Mouse (Mus musculus) brain, embryonic 14.5 days (tissue): ENCODE data around the gene Ndrg3. TPM values are rescaled to one million over a fixed set of nuclear protein-coding genes. Genes with fewer than 3 reads are reported as not detected.
A peak's percentile ranks its signal among the peaks of the same experiment; 100 is the strongest.

Experiments
- DNase-seq: peaks from one replicate; pipeline ENCODE4 v3.0.0-alpha.2; 2011; ENCODE audit warnings: low read depth
- CTCF ChIP-seq: fragments of 200-500 bp; IDR thresholded peaks from 2 replicates; pipeline ENCODE4 v1.5.1; 2012; ENCODE audit warnings: inconsistent platforms, mild to moderate bottlenecking, moderate library complexity, borderline replicate concordance; ENCODE audit not compliant: insufficient read depth, insufficient read length; ENCODE audit errors: extremely low read depth
- POLR2A ChIP-seq: fragments of 200-500 bp; IDR thresholded peaks from 2 replicates; pipeline ENCODE4 v1.6.1; 2012; ENCODE audit warnings: mild to moderate bottlenecking, inconsistent platforms, borderline replicate concordance; ENCODE audit not compliant: poor library complexity, insufficient read depth, insufficient read length, severe bottlenecking; ENCODE audit errors: extremely low read depth
- polyA plus RNA-seq: library from polyadenylated mRNA; depleted of rRNA; stranded (reverse); fragments of >200 nt; gene quantifications from 2 replicates; pipeline ENCODE4 v1.2.3, GENCODE M21; 2012

The Ndrg3 gene
- polyA plus RNA-seq, 1 experiment, result 123 TPM

- DNase-seq, result no peak
- TF ChIP-seq CTCF (no peak), POLR2A (no peak)
Measured at GRCm38 (mm10) chr2:156987316-156987715, 4.5 kb downstream of the Ndrg3 start.

DNA sequence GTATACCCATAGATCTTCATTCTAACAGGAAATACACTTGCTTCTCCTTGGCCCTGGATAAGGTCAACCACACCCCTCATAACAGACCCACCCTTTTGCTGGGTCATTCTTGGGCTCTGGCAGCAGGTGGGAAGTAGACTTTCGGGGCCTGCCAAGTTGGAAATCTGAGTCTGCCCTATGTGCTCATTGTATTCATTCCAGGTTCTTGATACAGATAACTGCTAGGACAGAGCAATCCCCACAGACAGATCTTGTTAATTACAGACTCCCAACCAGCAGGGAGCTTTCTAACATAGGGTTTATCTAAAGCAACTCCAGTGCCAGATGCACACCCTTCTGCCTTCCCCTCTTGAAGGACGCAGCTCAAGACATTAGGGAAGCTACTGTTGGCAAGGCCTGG, 9.0 kb downstream of the Ndrg3 start:
- TF ChIP-seq POLR2A, result no peak
- no peak for TF ChIP-seq CTCF
- peak; percentile 27 for DNase-seq

GRCm38 (mm10) chr2:156981291-156981690, 10.6 kb downstream of the Ndrg3 start:
- no peak for DNase-seq
- no peak for TF ChIP-seq POLR2A
- TF ChIP-seq CTCF, result no peak

DNA sequence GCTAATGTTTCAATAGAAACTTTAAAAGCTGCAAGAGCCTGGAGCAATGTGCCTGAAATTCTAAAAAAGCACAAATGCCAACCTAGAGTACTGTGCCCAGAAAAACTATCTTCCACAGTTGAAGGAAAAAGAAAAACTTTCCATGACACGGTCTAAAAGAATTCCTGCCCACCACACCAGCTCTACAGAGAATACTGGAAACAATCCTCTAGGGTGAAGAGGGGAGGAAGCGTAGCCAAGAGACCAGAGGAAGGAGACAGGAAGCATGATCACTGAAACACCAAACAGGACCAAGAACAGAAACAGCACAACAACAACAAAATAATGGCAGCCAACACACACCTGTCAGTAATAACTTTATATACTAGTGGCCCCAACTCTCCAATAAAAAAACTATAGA, 11.8 kb downstream of the Ndrg3 start:
- DNase-seq, result no peak

GRCm38 (mm10) chr2:156976711-156977110, 15.1 kb downstream of the Ndrg3 start:
- peak; percentile 52 for DNase-seq
- TF ChIP-seq CTCF (no peak), POLR2A (no peak)

More for the DNA sequence above, 11.8 kb downstream of the Ndrg3 start:
- TF ChIP-seq POLR2A (no peak), CTCF (no peak)

DNA sequence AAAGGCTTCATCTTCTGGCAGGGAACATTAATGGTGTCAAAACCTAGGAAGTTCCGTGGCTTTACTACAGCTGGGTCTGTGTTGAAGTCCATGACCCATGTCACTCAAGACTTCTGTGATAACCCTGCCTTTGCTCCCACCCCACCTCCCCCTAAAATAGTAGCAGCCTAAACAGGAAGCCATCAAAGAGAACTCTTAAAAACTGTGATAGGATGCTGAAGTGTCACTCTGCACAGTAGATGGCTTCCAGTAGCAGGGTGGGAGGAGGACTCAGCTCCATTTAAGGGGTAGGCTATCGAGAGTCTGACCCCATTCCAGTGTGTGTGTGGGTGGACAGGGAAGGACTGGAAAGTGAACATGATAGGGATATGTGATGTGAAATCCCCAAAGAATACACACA, 16.9 kb downstream of the Ndrg3 start:
- DNase-seq, result no peak
- TF ChIP-seq CTCF (no peak), POLR2A (no peak)

GRCm38 (mm10) chr2:156973316-156974100, 18.3 kb downstream of the Ndrg3 start:
- TF ChIP-seq CTCF, result no peak
- TF ChIP-seq POLR2A, result no peak
- no peak for DNase-seq

DNA sequence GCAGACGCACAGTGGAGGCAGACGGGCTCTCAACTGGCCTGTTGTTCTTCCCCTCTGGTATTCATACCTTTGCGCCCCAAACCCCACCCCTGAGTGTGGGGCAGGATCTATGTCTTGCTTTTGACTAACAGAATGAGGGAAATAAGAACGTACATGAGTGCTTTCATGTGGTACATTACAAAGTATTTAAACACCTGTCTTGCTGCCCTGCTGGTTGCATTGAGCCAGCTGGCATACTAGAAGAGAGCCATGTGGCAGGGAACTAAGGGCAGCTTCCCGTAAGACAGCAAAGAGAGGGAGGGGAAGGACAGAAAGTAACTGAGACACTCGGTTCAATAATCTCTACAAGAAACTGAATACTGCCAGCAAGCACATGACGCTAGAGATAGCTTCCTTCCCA, 21.6 kb downstream of the Ndrg3 start:
- TF ChIP-seq POLR2A (no peak), CTCF (no peak)

DNA sequence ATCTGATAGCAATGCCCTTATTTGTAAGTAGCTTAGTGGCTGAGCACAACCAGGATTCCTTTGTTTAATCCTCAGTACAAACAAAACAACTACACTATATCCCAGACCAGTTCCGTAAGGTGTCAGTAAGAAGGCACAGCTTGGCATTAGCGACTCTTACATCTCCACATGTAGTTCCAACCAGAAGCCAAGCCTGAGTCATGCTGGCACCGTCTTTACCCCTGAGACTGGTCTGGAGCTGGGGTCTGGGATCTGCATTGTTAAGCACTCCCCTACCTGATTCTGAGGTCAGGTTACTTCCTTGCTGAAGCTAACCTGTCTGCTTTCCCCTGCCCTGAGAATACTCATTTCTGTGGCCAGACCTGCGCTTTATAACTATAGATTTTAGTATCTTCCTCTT, 23.4 kb downstream of the Ndrg3 start:
- DNase-seq, result no peak
- TF ChIP-seq POLR2A, result no peak
- TF ChIP-seq CTCF, result no peak

More for the DNA sequence above, 21.6 kb downstream of the Ndrg3 start:
- peak; percentile 13 for DNase-seq

- TF ChIP-seq POLR2A, result no peak
- no peak for TF ChIP-seq CTCF
Measured at GRCm38 (mm10) chr2:156967388-156967787, 24.5 kb downstream of the Ndrg3 start.

DNA sequence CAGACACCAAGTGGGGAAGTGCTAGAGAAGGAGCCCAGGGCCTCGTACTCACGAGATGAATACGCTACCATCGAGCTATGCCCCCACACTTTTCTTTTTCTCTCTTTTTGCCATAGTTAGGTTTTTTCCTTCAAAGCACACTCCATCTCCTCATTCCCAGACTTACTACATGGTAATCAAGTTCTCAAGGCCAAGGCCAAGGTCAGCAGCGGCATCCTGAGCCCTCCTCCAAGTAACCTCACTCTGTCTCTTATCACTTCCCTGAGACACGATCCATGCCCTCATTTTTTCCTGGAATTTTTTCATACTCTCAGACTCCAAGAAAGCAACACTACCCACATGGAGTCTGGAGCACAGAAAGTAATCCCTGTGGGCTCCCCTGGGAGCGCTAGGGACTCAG, 28.0 kb downstream of the Ndrg3 start:
- TF ChIP-seq CTCF, result no peak
- TF ChIP-seq POLR2A, result no peak
- DNase-seq, result no peak

More at GRCm38 (mm10) chr2:156967388-156967787, 24.5 kb downstream of the Ndrg3 start:
- no peak for DNase-seq

GRCm38 (mm10) chr2:156958496-156959252, 33.2 kb downstream of the Ndrg3 start:
- no peak for DNase-seq
- TF ChIP-seq POLR2A (no peak), CTCF (no peak)

DNA sequence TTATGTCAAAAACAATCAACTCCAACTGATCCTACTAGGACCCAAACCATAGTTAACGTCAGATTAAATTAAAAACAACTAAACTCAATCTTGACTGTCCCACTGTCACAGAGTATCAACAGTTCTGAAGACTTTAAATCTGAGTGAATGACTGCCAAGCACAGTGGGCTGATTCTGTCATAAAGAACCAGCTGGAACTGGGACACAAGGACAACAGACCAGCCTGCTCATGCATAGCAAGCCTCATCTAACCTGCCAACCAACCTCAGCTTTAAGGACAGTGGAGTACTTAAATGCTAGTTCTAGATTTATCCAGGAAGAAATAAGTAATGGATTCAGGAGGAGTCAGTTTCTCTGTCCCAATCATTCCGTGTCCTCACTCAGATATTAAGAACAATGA, 34.8 kb downstream of the Ndrg3 start:
- TF ChIP-seq CTCF (no peak), POLR2A (no peak)
- DNase-seq, result no peak
